9 mouse cellular contexts compared by ENCODE assay signal in the genomic region with DNA sequence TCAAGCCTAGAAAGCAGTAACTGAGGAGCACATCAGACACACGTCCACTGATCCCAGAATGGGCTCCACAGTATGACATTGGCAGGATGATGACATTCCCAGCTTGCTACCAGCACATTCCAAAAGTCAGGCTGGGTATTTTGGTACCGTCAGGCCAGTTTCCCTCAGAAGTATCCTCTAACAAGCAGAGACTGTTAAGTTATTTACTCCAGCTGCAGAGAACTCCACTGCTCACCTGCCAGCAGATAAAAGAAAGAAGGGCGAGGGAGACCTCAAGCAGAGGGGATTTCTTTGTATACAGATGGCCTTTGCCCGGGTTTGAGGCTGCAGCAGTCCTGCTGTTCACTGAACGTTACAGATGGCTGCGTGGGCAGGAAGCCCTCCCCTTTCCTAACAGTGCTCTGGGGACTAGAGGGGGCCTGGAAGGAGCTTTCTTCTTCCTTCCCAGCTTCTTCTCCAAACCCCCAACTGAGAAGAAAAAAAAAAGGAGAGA.
DNase-seq lines count a peak whose midpoint lies in the region; ATAC-seq and TF ChIP-seq lines count a peak whose summit lies in the region.
"Had no signal": no experiment of that assay in that cellular context is flagged by ENCODE, and none has a peak within 500 bp of the region (broad histone marks: within the 10 kb centered on the region; RNA-seq: fewer than 3 reads in every experiment).

No protein-coding gene starts in this region.

- peak overlapping the region; percentile 56; the same call in 1 of the 2 replicates for H3K27ac ChIP-seq in kidney, embryonic 16.5 days (ENCODE audit: low read length)
- H3K27ac ChIP-seq in kidney, adult 2 months (ENCODE audit: insufficient read depth, low read depth, low read length): no peak overlapping the region
- peak overlapping the region; percentile 73 for H3K27ac ChIP-seq in heart, embryonic 10.5 days
- H3K27ac ChIP-seq: neural tube, embryonic 13.5 days had no signal

- no peak for DNase-seq in kidney, adult 2 months
- DNase-seq in embryo, embryonic 11 days: peak; percentile 58
- no peak for DNase-seq in heart, embryonic 10.5 days (ENCODE audit: low spot score)
- peak; percentile 36 for DNase-seq in lung, postnatal 10 days
- DNase-seq in urinary bladder, postnatal 36 days (ENCODE audit: low spot score in 2 of 2): no peak

- H3K9me3 ChIP-seq in kidney, embryonic 16.5 days (ENCODE audit: low read length): no peaks in the 10 kb centered on the region
- H3K9me3 ChIP-seq in heart, embryonic 10.5 days: no peaks in the 10 kb centered on the region
- H3K9me3 ChIP-seq: neural tube, embryonic 13.5 days had no signal

- no peak for TF ChIP-seq CTCF in kidney, adult 2 months (conservative IDR thresholded peaks at IDR 0.05; ENCODE audit: insufficient read depth, insufficient read length, low read depth, low read length)

- H3K4me3 ChIP-seq in kidney, embryonic 16.5 days (ENCODE audit: low read length): no peak overlapping the region
- H3K4me3 ChIP-seq in kidney, adult 2 months (ENCODE audit: insufficient read depth, low read depth, low read length): no peak overlapping the region
- peak overlapping the region; percentile 29 for H3K4me3 ChIP-seq in heart, embryonic 10.5 days
- H3K4me3 ChIP-seq: neural tube, embryonic 13.5 days had no signal

- no peak for TF ChIP-seq POLR2A in kidney, adult 2 months (IDR thresholded peaks at IDR 0.05; ENCODE audit: low read depth, low read length)

- no peaks in the 10 kb centered on the region for H3K27me3 ChIP-seq in kidney, embryonic 16.5 days (ENCODE audit: insufficient read depth, low read length)
- H3K27me3 ChIP-seq in kidney, adult 2 months (replicated peaks; ENCODE audit: control insufficient read depth, insufficient read depth, low read length): no peaks in the 10 kb centered on the region
- H3K27me3 ChIP-seq in heart, embryonic 10.5 days (ENCODE audit: insufficient read depth, poor library complexity, severe bottlenecking): no peaks in the 10 kb centered on the region
- H3K27me3 ChIP-seq: neural tube, embryonic 13.5 days had no signal

- 0 out of 2 replicates have a peak overlapping the region, but pooled peaks have one; percentile 28 for H3K9ac ChIP-seq in kidney, embryonic 16.5 days (replicated peaks; ENCODE audit: low read length)
- H3K9ac ChIP-seq: neural tube, embryonic 13.5 days had no signal

- H3K36me3 ChIP-seq in kidney, embryonic 16.5 days (ENCODE audit: insufficient read depth, low read length): no peaks in the 10 kb centered on the region
- H3K36me3 ChIP-seq in kidney, adult 2 months (ENCODE audit: control insufficient read depth, insufficient read depth, low read length): no peaks in the 10 kb centered on the region
- no peaks in the 10 kb centered on the region for H3K36me3 ChIP-seq in heart, embryonic 10.5 days
- H3K36me3 ChIP-seq: neural tube, embryonic 13.5 days had no signal

- H3K4me1 ChIP-seq in kidney, embryonic 16.5 days (ENCODE audit: insufficient read depth, low read length): peaks cover 7% of the 10 kb centered on the region
- H3K4me1 ChIP-seq in kidney, adult 2 months (ENCODE audit: control insufficient read depth, insufficient read depth, low read length): no peaks in the 10 kb centered on the region
- peaks cover 6% of the 10 kb centered on the region for H3K4me1 ChIP-seq in heart, embryonic 10.5 days

- peak; percentile 90 for ATAC-seq in kidney, embryonic 16.5 days (ENCODE audit: low FRiP score, low TSS enrichment)
- no peak for ATAC-seq in activated CD4-positive, CD25-positive, alpha-beta regulatory T cell, adult 4 months
- ATAC-seq in megakaryocyte-erythroid progenitor cell, adult 5-6 weeks (replicated peaks; ENCODE audit: low FRiP score, low TSS enrichment, poor library complexity, severe bottlenecking): no peak

- 0 out of 2 replicates have a peak overlapping the region, but pooled peaks have one; percentile 8 for H3K4me2 ChIP-seq in kidney, embryonic 16.5 days (replicated peaks; ENCODE audit: low read depth, low read length)
- H3K4me2 ChIP-seq: neural tube, embryonic 13.5 days had no signal

- 4% methylated on average over 6 of the region's 6 CpGs for WGBS in kidney, embryonic 16.5 days
- 9% methylated on average over 6 of the region's 6 CpGs for WGBS in kidney, adult 2 months
- WGBS in heart, embryonic 10.5 days: 6% methylated on average over 6 of the region's 6 CpGs

Comparison
In these comparisons a context has a peak if more than half of its experiments do, and no peak if none do; other contexts are left out.
1. DNase-seq: peak in embryo, embryonic 11 days (single experiment) and lung, postnatal 10 days (single experiment); none in kidney, adult 2 months (single experiment), heart, embryonic 10.5 days (single experiment) and urinary bladder, postnatal 36 days (0 of 2).